Mouse (Mus musculus): ENCODE measurements at regions not wholly inside any gene's neighbourhood (a gene's known extent, or its start where the extent isn't known, plus 50 kb on each side); places are given as distances from the start of the nearest gene placed in this dataset.

- no peak for DNase-seq
Observed at GRCm38 (mm10) chrX:166725761-166726503, 140.4 kb upstream of the Egfl6 start.

- no peak for DNase-seq
Observed at GRCm38 (mm10) chrX:166718075-166718474, 132.6 kb upstream of the Egfl6 start.

GRCm38 (mm10) chrX:166709306-166709705, 123.8 kb upstream of the Egfl6 start:
- no peak for DNase-seq

GRCm38 (mm10) chrX:166708106-166708505, 122.6 kb upstream of the Egfl6 start:
- DNase-seq: no peak

GRCm38 (mm10) chrX:166707029-166707428, 121.5 kb upstream of the Egfl6 start:
- no peak for DNase-seq

- DNase-seq: peak; percentile 44
Observed at GRCm38 (mm10) chrX:166704311-166704710, 118.8 kb upstream of the Egfl6 start.

- DNase-seq: no peak
Observed at GRCm38 (mm10) chrX:166694219-166694618, 108.7 kb upstream of the Egfl6 start.

GRCm38 (mm10) chrX:166688779-166689178, 103.3 kb upstream of the Egfl6 start:
- DNase-seq: peak; percentile 37

- no peak for DNase-seq
Observed at GRCm38 (mm10) chrX:166673404-166673803, 87.9 kb upstream of the Egfl6 start.

- no peak for DNase-seq
Observed at GRCm38 (mm10) chrX:166672617-166673016, 87.1 kb upstream of the Egfl6 start.

- no peak for DNase-seq
Observed at GRCm38 (mm10) chrX:166671853-166672252, 86.3 kb upstream of the Egfl6 start.

GRCm38 (mm10) chrX:166666304-166666703, 80.8 kb upstream of the Egfl6 start:
- no peak for DNase-seq

GRCm38 (mm10) chrX:166661808-166662207, 76.3 kb upstream of the Egfl6 start:
- DNase-seq: peak; percentile 37

- peak; percentile 67 for DNase-seq
Observed at GRCm38 (mm10) chrX:166661043-166661718, 75.7 kb upstream of the Egfl6 start.

GRCm38 (mm10) chrX:166660715-166661042, 75.2 kb upstream of the Egfl6 start:
- no peak for DNase-seq

- no peak for DNase-seq
Observed at GRCm38 (mm10) chrX:166652400-166652799, 66.9 kb upstream of the Egfl6 start.

GRCm38 (mm10) chrX:166645713-166646112, 60.2 kb upstream of the Egfl6 start:
- DNase-seq: no peak

- DNase-seq: no peak
Observed at GRCm38 (mm10) chrX:166641256-166641655, 55.7 kb upstream of the Egfl6 start.

- no peak for DNase-seq
Observed at GRCm38 (mm10) chrX:166640258-166640657, 54.7 kb upstream of the Egfl6 start.

All from layer of hippocampus, adult 9-11 months (tissue).